14 mouse cellular contexts compared by ENCODE assay signal in the genomic region with DNA sequence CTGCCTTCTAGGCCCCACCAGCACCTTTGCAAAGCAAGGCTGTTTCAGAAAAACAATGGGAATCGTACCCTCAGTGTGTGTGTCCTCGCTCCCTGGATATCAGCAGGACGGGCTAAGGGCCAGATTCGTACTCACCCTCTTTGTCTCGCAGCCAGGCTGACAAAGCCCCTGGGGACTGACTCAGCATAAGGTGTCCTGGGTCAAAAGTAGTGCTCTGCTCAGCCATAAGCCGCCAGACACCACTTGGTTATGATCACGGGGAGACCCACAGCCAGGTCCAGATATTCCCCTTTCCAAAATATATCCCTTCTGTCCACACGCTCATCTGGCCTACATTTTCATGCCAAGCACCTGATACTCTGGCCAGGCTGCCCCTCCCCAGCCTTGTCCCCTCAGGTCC. TPM values are rescaled to one million over a fixed set of nuclear protein-coding genes. Genes with fewer than 3 reads are reported as not detected.
DNase-seq lines count a peak whose midpoint lies in the region; ATAC-seq and TF ChIP-seq lines count a peak whose summit lies in the region.
"Had no signal": no experiment of that assay in that cellular context is flagged by ENCODE, and none has a peak within 500 bp of the region (broad histone marks: within the 10 kb centered on the region; RNA-seq: fewer than 3 reads in every experiment).

No protein-coding gene starts in this region.

- peak; percentile 31 to 33 for DNase-seq in heart, adult 18-20 months
- peak; percentile 57 for DNase-seq in 3134 (ENCODE audit: extremely low read depth, insufficient read length, low spot score)
- DNase-seq in ES-E14 (ENCODE audit: low read depth, low spot score), result no peak
- peak; percentile 66 to 74 for DNase-seq in cerebellum, postnatal 25 days
- DNase-seq in thymus, postnatal 10 days (ENCODE audit: low spot score in 2 of 2), result no peak
- DNase-seq in frontal cortex, postnatal 36 days (ENCODE audit: low spot score in 2 of 2), result no peak
- no peak for DNase-seq in frontal cortex, postnatal 14 days (ENCODE audit: low spot score in 2 of 2)
- DNase-seq: embryo, embryonic 11 days; kidney, postnatal 10 days; lung, postnatal 4 days had no signal

- no peak overlapping the region for H3K4me3 ChIP-seq in heart, embryonic 12.5 days
- no peak overlapping the region for H3K4me3 ChIP-seq in ES-E14 (ENCODE audit: insufficient read depth in 1 of 2, low read depth in 1 of 2, low read length in 2 of 2, poor library complexity in 1 of 2, severe bottlenecking in 1 of 2)
- H3K4me3 ChIP-seq: liver, embryonic 12.5 days had no signal

- in situ Hi-C loops in ES-E14 (cut with MboI; ENCODE audit: low sequenced_read_pairs in 2 of 2, unreplicated experiment in 2 of 2), result no loop called here

- WGBS in heart, embryonic 12.5 days, result 65% methylated on average over 8 of the region's 8 CpGs

- H3K27ac ChIP-seq in heart, embryonic 12.5 days (ENCODE audit: poor library complexity, severe bottlenecking), result no peak overlapping the region
- 0 out of 2 replicates have a peak overlapping the region, but pooled peaks have one; percentile 5 for H3K27ac ChIP-seq in ES-E14 (ENCODE audit: insufficient read depth, low read depth, low read length, poor library complexity, severe bottlenecking)
- H3K27ac ChIP-seq: liver, embryonic 12.5 days had no signal

- no peak for ATAC-seq in heart, embryonic 12.5 days (ENCODE audit: insufficient number of reproducible peaks, low FRiP score)
- ATAC-seq: inflammation-experienced regulatory T-cells, adult 6 months; liver, embryonic 12.5 days had no signal

- no peaks in the 10 kb centered on the region for H3K9me3 ChIP-seq in heart, embryonic 12.5 days (replicated peaks)
- H3K9me3 ChIP-seq in ES-E14 (ENCODE audit: control insufficient read depth, insufficient read depth, low read depth, low read length), result no peaks in the 10 kb centered on the region
- H3K9me3 ChIP-seq: G1E; liver, embryonic 12.5 days had no signal

- no peaks in the 10 kb centered on the region for H3K36me3 ChIP-seq in heart, embryonic 12.5 days
- H3K36me3 ChIP-seq in ES-E14 (ENCODE audit: control insufficient read depth, insufficient read depth, low read length, poor library complexity, severe bottlenecking), result no peaks in the 10 kb centered on the region
- H3K36me3 ChIP-seq: G1E; liver, embryonic 12.5 days had no signal

- H3K4me1 ChIP-seq in heart, embryonic 12.5 days (replicated peaks), result peaks cover 38% of the 10 kb centered on the region
- peaks cover 0 to 2% of the 10 kb centered on the region in 2 experiments; a peak in 1 of 4 replicates for H3K4me1 ChIP-seq in ES-E14 (ENCODE audit: control insufficient read depth in 2 of 2, insufficient read depth in 2 of 2, low read length in 2 of 2, poor library complexity in 1 of 2)

- H3K27me3 ChIP-seq in heart, embryonic 12.5 days (replicated peaks), result peaks cover 74% of the 10 kb centered on the region
- H3K27me3 ChIP-seq: liver, embryonic 12.5 days had no signal

- H3K9ac ChIP-seq in heart, embryonic 12.5 days, result no peak overlapping the region
- H3K9ac ChIP-seq in ES-E14 (ENCODE audit: insufficient read depth, low read depth, low read length, poor library complexity, severe bottlenecking), result no peak overlapping the region
- H3K9ac ChIP-seq: liver, embryonic 12.5 days had no signal

- no peak overlapping the region for H3K4me2 ChIP-seq in heart, embryonic 12.5 days
- H3K4me2 ChIP-seq: liver, embryonic 12.5 days had no signal

TF ChIP-seq in ES-E14, 5 proteins besides CTCF, POLR2A, EP300 and RAD21:
- TF ChIP-seq ZNF384 (IDR thresholded peaks at IDR 0.05; ENCODE audit: low read depth, low read length) (no peak), HCFC1 (IDR thresholded peaks at IDR 0.05; ENCODE audit: borderline replicate concordance, insufficient read depth, low read length) (no peak), ZC3H11A (IDR thresholded peaks at IDR 0.05; ENCODE audit: borderline replicate concordance, low read depth, low read length) (no peak), CHD2 (IDR thresholded peaks at IDR 0.05; ENCODE audit: low read depth, low read length) (no peak), MAFK (IDR thresholded peaks at IDR 0.05; ENCODE audit: insufficient read depth, low read depth, low read length) (no peak)

RNA-seq across cellular contexts. Expression of a gene that starts 18.8 kb away (rescaled TPM):
- total RNA-seq in heart, adult 18-20 months (2021), result 1 to 10 TPM; 1.1 to 1.3 TPM
- polyA plus RNA-seq in heart, embryonic 12.5 days (2016; fragmentation: Nextera tagmentation; extraction: Ambion mirVana), result 4.4 and 5.1 TPM in 2 replicates
- total RNA-seq in ES-E14 (2012; rRNA removed), result 3.9 and 5.0 TPM in 2 replicates

RNA-seq across cellular contexts. Expression of a gene that starts 19.1 kb away (rescaled TPM):
- 10 to 100 TPM; 37.5 to 38.4 TPM for total RNA-seq in heart, adult 18-20 months (2021)
- polyA plus RNA-seq in heart, embryonic 12.5 days (2016; fragmentation: Nextera tagmentation; extraction: Ambion mirVana), result 55.4 and 62.2 TPM in 2 replicates
- total RNA-seq in ES-E14 (2012; rRNA removed), result 22.6 and 27.4 TPM in 2 replicates

Comparison
In these comparisons a context has a peak if more than half of its experiments do, and no peak if none do; other contexts are left out.
1. DNase-seq: peak in heart, adult 18-20 months (2 of 2), 3134 (single experiment) and cerebellum, postnatal 25 days (2 of 2); none in ES-E14 (single experiment), thymus, postnatal 10 days (0 of 2), frontal cortex, postnatal 36 days (0 of 2) and frontal cortex, postnatal 14 days (0 of 2).